Mouse (Mus musculus): ENCODE measurements around the gene Lrrc25. TPM values are rescaled to one million over a fixed set of nuclear protein-coding genes. Genes with fewer than 3 reads are reported as not detected.

The Lrrc25 gene
- polyA plus RNA-seq, 1 experiment from 2014 or later: 1.9 TPM

GRCm38 (mm10) chr8:70600473-70601270 lies 15.3 kb upstream of the Lrrc25 start:
- H3K36me3 ChIP-seq: peaks cover 47% of the 10 kb centered on the region
- WGBS: 23% methylated on average over 10 of the region's 10 CpGs
- H3K27ac ChIP-seq: peak overlapping the region; percentile 35; the same call in 1 of the 2 replicates
- peak overlapping the region; percentile 27; the same call in 1 of the 2 replicates for H3K9ac ChIP-seq
- H3K4me1 ChIP-seq: peaks cover 55% of the 10 kb centered on the region
- H3K27me3 ChIP-seq: peaks cover 6% of the 10 kb centered on the region; the same call in 1 of the 2 replicates
- H3K4me3 ChIP-seq: peak overlapping the region; percentile 23
- peak overlapping the region; percentile 57 for H3K4me2 ChIP-seq
- ATAC-seq (ENCODE audit: insufficient number of reproducible peaks, insufficient read depth, low FRiP score, low TSS enrichment, low read depth): no peak
- H3K9me3 ChIP-seq: no peaks in the 10 kb centered on the region

GRCm38 (mm10) chr8:70601271-70601649 lies 14.7 kb upstream of the Lrrc25 start:
- Histone ChIP-seq H3K36me3 (peaks cover 41% of the 10 kb centered on the region), H3K4me1 (peaks cover 54% of the 10 kb centered on the region), H3K4me3 (peak overlapping the region; percentile 23), H3K27me3 (peaks cover 6% of the 10 kb centered on the region; the same call in 1 of the 2 replicates), H3K9me3 (no peaks in the 10 kb centered on the region), H3K4me2 (peak overlapping the region; percentile 57), H3K27ac (peak overlapping the region; percentile 35; the same call in 1 of the 2 replicates), H3K9ac (peak overlapping the region; percentile 27; the same call in 1 of the 2 replicates)
- no peak for ATAC-seq (ENCODE audit: insufficient number of reproducible peaks, insufficient read depth, low FRiP score, low TSS enrichment, low read depth)
- WGBS: under 1% methylated on average over 26 of the region's 26 CpGs

- no peak overlapping the region for H3K4me3 ChIP-seq
- H3K9me3 ChIP-seq: no peaks in the 10 kb centered on the region
- 93% methylated on average over 13 of the region's 13 CpGs for WGBS
- peaks cover 54% of the 10 kb centered on the region for H3K4me1 ChIP-seq
- no peak overlapping the region for H3K9ac ChIP-seq
- no peak for ATAC-seq (ENCODE audit: insufficient number of reproducible peaks, insufficient read depth, low FRiP score, low TSS enrichment, low read depth)
- H3K36me3 ChIP-seq: peaks cover 31% of the 10 kb centered on the region
- H3K4me2 ChIP-seq: no peak overlapping the region
- H3K27me3 ChIP-seq: no peaks in the 10 kb centered on the region
- H3K27ac ChIP-seq: no peak overlapping the region
Measured at GRCm38 (mm10) chr8:70602139-70602811, 13.7 kb upstream of the Lrrc25 start.

GRCm38 (mm10) chr8:70604558-70604957 lies 11.4 kb upstream of the Lrrc25 start:
- Histone ChIP-seq H3K27ac (no peak overlapping the region), H3K9ac (0 out of 2 replicates have a peak overlapping the region, but pooled peaks have one; percentile 12), H3K4me2 (no peak overlapping the region), H3K9me3 (no peaks in the 10 kb centered on the region), H3K36me3 (peaks cover 23% of the 10 kb centered on the region), H3K4me1 (peaks cover 48% of the 10 kb centered on the region), H3K4me3 (no peak overlapping the region), H3K27me3 (no peaks in the 10 kb centered on the region)
- ATAC-seq (ENCODE audit: insufficient number of reproducible peaks, insufficient read depth, low FRiP score, low TSS enrichment, low read depth): no peak
- 88% methylated on average over 7 of the region's 7 CpGs for WGBS

GRCm38 (mm10) chr8:70605871-70606779 lies 9.8 kb upstream of the Lrrc25 start:
- no peak for ATAC-seq (ENCODE audit: insufficient number of reproducible peaks, insufficient read depth, low FRiP score, low TSS enrichment, low read depth)
- WGBS: 81% methylated on average over 9 of the region's 9 CpGs
- Histone ChIP-seq H3K27ac (no peak overlapping the region), H3K36me3 (peaks cover 22% of the 10 kb centered on the region), H3K4me1 (peaks cover 52% of the 10 kb centered on the region), H3K4me2 (peak overlapping the region; percentile 93), H3K9me3 (no peaks in the 10 kb centered on the region), H3K4me3 (peak overlapping the region; percentile 79; the same call in 1 of the 2 replicates), H3K9ac (peak overlapping the region; percentile 90; the same call in 1 of the 2 replicates), H3K27me3 (0 out of 2 replicates have a peak, but pooled peaks cover 2% of the 10 kb centered on the region)

- Histone ChIP-seq H3K4me1 (peaks cover 54% of the 10 kb centered on the region), H3K9me3 (no peaks in the 10 kb centered on the region), H3K27me3 (0 out of 2 replicates have a peak, but pooled peaks cover 3% of the 10 kb centered on the region), H3K4me3 (peak overlapping the region; percentile 79), H3K36me3 (peaks cover 15% of the 10 kb centered on the region), H3K4me2 (peak overlapping the region; percentile 93), H3K27ac (no peak overlapping the region), H3K9ac (peak overlapping the region; percentile 90)
- 57% methylated on average over 18 of the region's 18 CpGs for WGBS
- no peak for ATAC-seq (ENCODE audit: insufficient number of reproducible peaks, insufficient read depth, low FRiP score, low TSS enrichment, low read depth)
Measured at GRCm38 (mm10) chr8:70606780-70607602, 9.0 kb upstream of the Lrrc25 start.

- H3K9ac ChIP-seq: peak overlapping the region; percentile 90
- peak overlapping the region; percentile 93 for H3K4me2 ChIP-seq
- H3K27ac ChIP-seq: peak overlapping the region; percentile 97
- 23% methylated on average over 6 of the region's 6 CpGs for WGBS
- H3K27me3 ChIP-seq: 0 out of 2 replicates have a peak, but pooled peaks cover 3% of the 10 kb centered on the region
- no peak for ATAC-seq (ENCODE audit: insufficient number of reproducible peaks, insufficient read depth, low FRiP score, low TSS enrichment, low read depth)
- H3K9me3 ChIP-seq: no peaks in the 10 kb centered on the region
- peaks cover 10% of the 10 kb centered on the region for H3K36me3 ChIP-seq
- peak overlapping the region; percentile 79 for H3K4me3 ChIP-seq
- peaks cover 55% of the 10 kb centered on the region for H3K4me1 ChIP-seq
Measured at GRCm38 (mm10) chr8:70607603-70607897, 8.4 kb upstream of the Lrrc25 start.

- WGBS: under 1% methylated on average over 84 of the region's 84 CpGs
- no peak for ATAC-seq (ENCODE audit: insufficient number of reproducible peaks, insufficient read depth, low FRiP score, low TSS enrichment, low read depth)
- peaks cover 55% of the 10 kb centered on the region for H3K4me1 ChIP-seq
Measured at GRCm38 (mm10) chr8:70607898-70608748, 7.8 kb upstream of the Lrrc25 start.

GRCm38 (mm10) chr8:70608749-70609367 lies 7.1 kb upstream of the Lrrc25 start, which contains the start of gene Ssbp4:
Gene Ssbp4, minus strand, starts transcription at chr8:70608872.
- Histone ChIP-seq H3K4me1 (peaks cover 55% of the 10 kb centered on the region), H3K27me3 (0 out of 2 replicates have a peak, but pooled peaks cover 3% of the 10 kb centered on the region), H3K9ac (peak within 1 kb of the TSS; percentile 90), H3K4me3 (peak within 1 kb of the TSS; percentile 79), H3K27ac (peak within 1 kb of the TSS; percentile 97), H3K36me3 (peaks cover 4% of the 10 kb centered on the region; the same call in 1 of the 2 replicates), H3K4me2 (peak within 1 kb of the TSS; percentile 93), H3K9me3 (no peaks in the 10 kb centered on the region)
- WGBS: 5% methylated on average over 26 of the region's 26 CpGs
- ATAC-seq (ENCODE audit: insufficient number of reproducible peaks, insufficient read depth, low FRiP score, low TSS enrichment, low read depth): no peak

More at GRCm38 (mm10) chr8:70607898-70608748, 7.8 kb upstream of the Lrrc25 start:
- Histone ChIP-seq H3K27ac (peak overlapping the region; percentile 97), H3K36me3 (peaks cover 4% of the 10 kb centered on the region; the same call in 1 of the 2 replicates), H3K27me3 (0 out of 2 replicates have a peak, but pooled peaks cover 3% of the 10 kb centered on the region), H3K9ac (peak overlapping the region; percentile 90), H3K4me2 (peak overlapping the region; percentile 93), H3K9me3 (no peaks in the 10 kb centered on the region), H3K4me3 (peak overlapping the region; percentile 79)

Measured in embryonic facial prominence, embryonic 13.5 days (tissue).